11 mouse cellular contexts compared by ENCODE assay signal in the genomic region with DNA sequence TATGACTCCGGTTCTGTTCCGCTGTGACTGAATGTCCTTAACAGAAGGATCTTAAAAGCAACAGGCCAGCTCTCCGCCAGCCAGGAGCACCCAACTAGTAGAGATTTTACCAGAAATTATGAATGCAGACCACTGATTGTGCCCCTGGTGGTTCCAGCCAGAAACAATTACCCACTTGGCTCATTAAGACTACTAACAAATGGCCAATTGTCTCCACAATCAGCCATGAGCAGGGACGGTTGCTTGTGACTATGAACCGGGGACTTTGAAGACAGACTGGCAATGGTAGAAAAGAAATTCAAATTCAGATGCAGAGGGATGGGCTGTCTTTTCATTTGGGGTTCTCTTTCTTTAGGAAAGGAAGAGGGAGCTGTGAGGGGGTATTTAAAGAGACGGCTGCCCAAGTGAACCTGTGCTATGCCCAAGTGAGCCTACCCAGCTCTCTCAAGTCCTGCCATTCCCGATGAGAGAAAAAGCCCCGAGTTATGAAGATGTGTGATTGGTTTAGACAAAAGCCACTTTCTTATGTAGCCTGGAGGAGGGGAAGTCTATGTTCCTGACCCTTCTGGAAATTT.
DNase-seq lines count a peak whose midpoint lies in the region; ATAC-seq lines count a peak whose summit lies in the region.
"Had no signal": no experiment of that assay in that cellular context is flagged by ENCODE, and none has a peak within 500 bp of the region (broad histone marks: within the 10 kb centered on the region; RNA-seq: fewer than 3 reads in every experiment).

No protein-coding gene starts in this region.

- 0 out of 2 replicates have a peak, but pooled peaks have one; percentile 30 for ATAC-seq in erythroid progenitor cell, adult 5-6 weeks (replicated peaks; ENCODE audit: low FRiP score, poor library complexity, severe bottlenecking)
- no peak for ATAC-seq in megakaryocyte progenitor cell, adult 5-6 weeks (replicated peaks; ENCODE audit: poor library complexity)
- ATAC-seq: intestine, embryonic 16.5 days had no signal

- DNase-seq in layer of hippocampus, adult 18-20 months (ENCODE audit: low spot score in 2 of 2), result peak; percentile 2 to 8
- DNase-seq in layer of hippocampus, adult 9-10 months (ENCODE audit: low spot score), result no peak
- peak; percentile 78 for DNase-seq in Muller cell, postnatal 12 days (ENCODE audit: inconsistent ontology term)
- peak; percentile 16 for DNase-seq in layer of hippocampus, adult 9-11 months
- no peak for DNase-seq in spleen, adult 18-20 months
- no peak for DNase-seq in lung, adult 18-20 months
- DNase-seq: cerebellum, adult 2 months; liver had no signal

Comparison
In these comparisons a context has a peak if more than half of its experiments do, and no peak if none do; other contexts are left out.
1. DNase-seq: peak in layer of hippocampus, adult 18-20 months (2 of 2), Muller cell, postnatal 12 days (single experiment) and layer of hippocampus, adult 9-11 months (single experiment); none in layer of hippocampus, adult 9-10 months (single experiment), spleen, adult 18-20 months (0 of 2) and lung, adult 18-20 months (0 of 2).